8 mouse cellular contexts compared by ENCODE assay signal in the genomic region with DNA sequence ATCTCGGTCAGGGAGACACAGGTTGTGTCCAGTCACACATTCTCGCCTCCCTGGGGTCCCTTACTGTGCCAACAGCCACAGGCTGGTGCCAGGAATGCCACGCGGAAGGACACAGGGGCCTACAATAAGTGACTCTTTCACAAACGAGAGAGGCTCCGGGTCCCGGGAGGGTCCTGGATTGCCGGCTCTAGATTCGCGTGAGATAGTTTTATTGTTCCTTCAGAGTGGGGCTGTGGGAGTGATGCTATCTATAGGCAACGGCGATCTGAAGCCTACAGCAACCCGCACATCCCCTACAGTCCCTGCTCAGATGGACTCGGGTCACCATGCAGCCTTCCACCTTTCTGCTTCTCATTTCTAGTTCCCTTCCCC. TPM values are rescaled to one million over a fixed set of nuclear protein-coding genes. Genes with fewer than 3 reads are reported as not detected.
DNase-seq lines count a peak whose midpoint lies in the region; ATAC-seq lines count a peak whose summit lies in the region.

No protein-coding gene starts in this region.

- peak overlapping the region; percentile 98 for H3K4me3 ChIP-seq in heart, embryonic 12.5 days

- DNase-seq in layer of hippocampus, postnatal 14 days (ENCODE audit: low spot score in 2 of 2) = peak; percentile 34 to 44
- no peak for DNase-seq in layer of hippocampus, adult 9-11 months
- peak; percentile 81 for DNase-seq in Muller cell, postnatal 12 days (ENCODE audit: inconsistent ontology term)
- peak; percentile 54 to 77 for DNase-seq in cerebellum, postnatal 36 days
- peak; percentile 41 to 58 for DNase-seq in kidney, postnatal 36 days
- no peak for DNase-seq in natural killer cell, adult 2 months (ENCODE audit: low spot score in 2 of 2)

- 0 out of 2 replicates have a peak, but pooled peaks have one; percentile 0 for ATAC-seq in heart, embryonic 12.5 days (ENCODE audit: insufficient number of reproducible peaks, low FRiP score)
- ATAC-seq in monocyte, adult 5-6 weeks (replicated peaks; ENCODE audit: insufficient number of reproducible peaks, low FRiP score, low TSS enrichment, poor library complexity, severe bottlenecking) = 0 out of 2 replicates have a peak, but pooled peaks have one; percentile 13

- peak overlapping the region; percentile 72 for H3K4me2 ChIP-seq in heart, embryonic 12.5 days

- H3K9ac ChIP-seq in heart, embryonic 12.5 days = peak overlapping the region; percentile 99

- 0 out of 2 replicates have a peak, but pooled peaks cover 6% of the 10 kb centered on the region for H3K4me1 ChIP-seq in heart, embryonic 12.5 days (replicated peaks)

- peak overlapping the region; percentile 100 for H3K27ac ChIP-seq in heart, embryonic 12.5 days (ENCODE audit: poor library complexity, severe bottlenecking)

- WGBS in heart, embryonic 12.5 days = 5% methylated on average over 14 of the region's 14 CpGs

- H3K9me3 ChIP-seq in heart, embryonic 12.5 days (replicated peaks) = no peaks in the 10 kb centered on the region

- peaks cover 7% of the 10 kb centered on the region; the same call in 1 of the 2 replicates for H3K36me3 ChIP-seq in heart, embryonic 12.5 days

- peaks cover 6% of the 10 kb centered on the region; the same call in 1 of the 2 replicates for H3K27me3 ChIP-seq in heart, embryonic 12.5 days (replicated peaks)

RNA-seq across cellular contexts. Expression of a gene that starts 0.7 kb away (rescaled TPM):
- total RNA-seq in layer of hippocampus, postnatal 14 days (2021) = 100 to 1,000 TPM; 157 to 176 TPM
- 105 and 116 TPM in 2 replicates for polyA plus RNA-seq in heart, embryonic 12.5 days (2016; fragmentation: Nextera tagmentation; extraction: Ambion mirVana)
- 729 to 855 TPM (median 842 TPM) in 3 replicates for total RNA-seq in monocyte, adult 5-6 weeks (2017)

Comparison
In these comparisons a context has a peak if more than half of its experiments do, and no peak if none do; other contexts are left out.
1. DNase-seq: peak in layer of hippocampus, postnatal 14 days (2 of 2), Muller cell, postnatal 12 days (single experiment), cerebellum, postnatal 36 days (2 of 2) and kidney, postnatal 36 days (2 of 2); none in layer of hippocampus, adult 9-11 months (single experiment) and natural killer cell, adult 2 months (0 of 2).